Mouse (Mus musculus) frontal cortex, postnatal 10 days (tissue): Measurements from ENCODE around the gene Tspan11.
A peak's percentile ranks its signal among the peaks of the same experiment; 100 is the strongest.

Source experiments
- DNase-seq, 2 experiments: peaks; one replicate each; pipeline ENCODE4 v3.0.0; 2022; ENCODE audit warnings: low spot score in 2 of 2, mixed read lengths in 1 of 2

Tspan11 gene

DNA sequence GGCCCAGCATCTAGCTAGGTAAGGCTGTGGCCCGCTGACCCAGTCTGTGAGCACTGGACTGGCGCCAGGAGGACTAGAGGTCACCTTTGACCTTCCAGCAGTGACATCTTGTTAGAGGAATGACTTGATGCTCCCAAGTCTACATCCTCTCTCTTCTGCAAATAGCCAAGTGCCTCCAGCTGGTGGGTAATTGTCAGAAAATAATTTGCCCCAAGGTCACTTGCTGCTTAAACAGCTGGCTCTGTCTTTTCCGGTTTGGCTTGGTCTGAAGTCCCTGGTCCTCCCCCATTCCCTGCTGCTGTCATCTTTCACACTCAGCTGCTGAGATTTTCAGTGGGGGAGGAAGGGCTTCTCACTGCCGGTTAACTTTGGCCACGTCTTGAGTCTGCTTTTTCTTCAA lies 45.3 kb downstream of the Tspan11 start:
- no peak for DNase-seq

DNA sequence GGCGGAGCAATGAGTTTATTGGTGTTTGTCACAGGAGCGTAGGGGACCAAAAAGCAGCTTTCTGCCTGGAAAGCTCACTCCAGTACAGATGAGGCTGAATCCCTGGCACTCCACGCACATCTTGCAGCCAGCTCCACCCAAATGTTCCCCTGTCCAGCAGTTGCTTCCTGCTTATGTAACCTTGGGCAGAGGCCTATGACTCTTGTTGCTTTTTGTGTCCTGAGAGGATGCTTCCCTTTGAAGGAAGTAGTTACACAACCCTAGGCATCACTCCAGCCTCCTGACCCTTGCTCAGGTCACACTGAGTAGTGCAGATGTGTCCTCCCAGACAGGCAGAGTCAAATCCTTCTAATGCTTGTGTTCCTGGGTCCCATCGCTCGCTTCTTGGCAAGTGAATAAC lies 46.5 kb downstream of the Tspan11 start:
- DNase-seq = no peak

DNA sequence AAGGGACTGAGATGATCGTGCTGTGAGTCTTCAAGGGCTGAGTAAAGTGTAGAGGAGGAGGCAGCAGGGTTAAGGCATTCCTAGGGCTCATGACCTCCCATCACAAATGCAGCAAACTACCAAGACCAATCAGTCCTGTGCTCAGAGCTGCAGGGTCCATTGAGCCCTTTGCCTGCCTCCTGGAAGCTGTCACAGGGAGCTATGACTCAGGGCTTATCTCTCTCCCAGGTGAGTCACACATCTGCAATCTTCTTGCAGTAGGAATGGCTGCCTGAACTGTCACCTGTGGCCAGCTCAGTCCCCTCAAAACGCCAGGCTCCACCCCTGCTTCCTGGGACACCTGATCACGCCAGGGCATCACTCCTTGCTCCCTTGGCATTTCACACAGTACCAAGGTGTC lies 47.7 kb downstream of the Tspan11 start:
- no peak for DNase-seq

DNA sequence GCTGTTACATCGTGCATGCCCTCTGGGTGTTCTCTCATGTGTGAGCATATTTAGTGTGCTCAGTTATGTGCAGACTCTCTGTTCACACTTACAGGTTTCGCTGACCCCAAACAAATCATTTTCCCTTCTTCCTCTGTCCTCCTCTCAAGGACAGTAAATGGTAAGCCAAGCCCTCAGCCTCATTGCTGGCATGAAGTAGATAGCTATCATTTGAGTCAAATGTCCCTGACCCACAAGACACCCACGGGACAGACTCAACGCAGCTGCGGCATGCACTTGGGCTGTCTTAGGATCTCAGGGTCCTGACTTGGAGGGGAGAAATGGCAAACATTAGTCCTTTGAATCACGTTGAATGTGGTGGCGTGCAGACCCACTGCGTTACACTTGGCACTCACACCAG lies 55.0 kb downstream of the Tspan11 start:
- DNase-seq = no peak

DNA sequence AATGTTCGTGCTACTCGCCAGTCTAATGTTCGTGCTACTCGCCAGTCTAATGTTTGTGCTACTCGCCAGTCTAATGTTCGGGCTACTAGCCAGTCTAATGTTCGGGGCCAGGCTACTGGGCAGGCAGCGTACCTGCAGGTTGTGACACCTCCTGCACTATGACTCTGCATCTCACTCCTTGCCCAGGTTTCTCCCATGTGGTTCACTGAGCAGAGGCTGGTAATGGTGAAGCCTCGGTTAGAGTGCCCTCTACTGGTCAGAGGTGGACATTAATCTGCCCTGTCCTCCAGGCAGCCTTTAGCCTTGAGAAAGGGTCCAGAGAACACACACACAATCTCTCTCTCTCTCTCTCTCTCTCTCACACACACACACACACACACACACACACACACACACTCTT lies 58.3 kb downstream of the Tspan11 start:
- peak; percentile 54 to 75 for DNase-seq

DNA sequence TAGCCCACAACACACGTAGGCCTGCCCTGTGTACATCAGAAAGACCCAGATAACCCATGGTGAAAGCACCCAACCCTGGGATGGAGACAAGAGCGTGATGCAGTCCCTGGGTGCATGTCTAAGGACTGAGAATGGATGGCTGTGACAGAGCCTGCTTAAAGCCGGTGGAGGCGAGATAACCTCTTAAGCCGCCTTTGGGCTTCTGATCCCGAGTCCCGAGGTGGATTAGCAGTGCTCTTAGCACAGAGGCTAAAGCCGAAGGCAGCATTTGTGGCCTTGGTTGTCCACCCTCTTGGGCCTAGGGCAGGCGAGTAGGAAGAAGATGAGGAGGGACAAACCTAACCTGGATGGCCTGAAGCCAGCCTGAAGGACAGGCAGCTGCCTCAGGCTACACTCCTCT lies 61.3 kb downstream of the Tspan11 start:
- DNase-seq = no peak

DNA sequence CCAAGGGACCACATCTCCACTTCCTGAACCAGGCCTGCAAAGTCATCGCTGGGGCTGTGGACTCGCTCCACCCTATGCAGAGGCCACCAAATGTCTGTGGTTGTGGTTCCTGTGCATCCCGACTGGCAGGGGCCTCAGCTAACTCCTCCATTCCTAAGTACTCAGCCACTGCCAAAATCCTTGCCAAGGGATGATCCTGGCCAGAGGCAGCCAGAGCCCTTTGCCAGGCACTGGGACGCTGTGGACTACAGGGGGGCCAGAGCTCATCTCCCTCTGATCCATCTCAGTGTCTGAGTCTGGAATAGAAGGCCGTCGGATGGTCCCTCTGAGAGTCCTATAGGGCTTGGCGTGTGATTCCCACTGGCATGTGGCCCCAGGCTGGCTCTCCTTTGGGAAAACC lies 62.5 kb downstream of the Tspan11 start:
- no peak for DNase-seq

DNA sequence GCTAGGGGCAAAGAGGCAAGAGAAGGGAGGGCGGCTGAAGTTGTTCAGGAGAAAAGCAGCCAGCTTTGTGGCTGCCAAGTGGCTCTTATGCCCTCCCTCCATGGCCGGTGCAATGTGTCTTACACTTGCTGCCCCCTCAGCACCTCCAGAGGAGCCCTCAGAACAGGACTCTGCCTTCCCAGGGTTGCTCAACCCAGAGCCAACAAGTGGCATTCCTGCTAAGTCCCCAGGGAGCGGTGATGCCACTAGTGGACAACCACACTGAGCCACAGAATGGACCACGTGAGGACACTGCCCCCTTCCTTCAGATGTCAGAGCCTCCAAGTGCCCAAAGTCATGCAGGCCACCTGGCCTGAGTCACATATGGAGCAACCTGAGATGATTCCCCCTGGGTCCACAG lies 65.7 kb downstream of the Tspan11 start:
- no peak for DNase-seq

DNA sequence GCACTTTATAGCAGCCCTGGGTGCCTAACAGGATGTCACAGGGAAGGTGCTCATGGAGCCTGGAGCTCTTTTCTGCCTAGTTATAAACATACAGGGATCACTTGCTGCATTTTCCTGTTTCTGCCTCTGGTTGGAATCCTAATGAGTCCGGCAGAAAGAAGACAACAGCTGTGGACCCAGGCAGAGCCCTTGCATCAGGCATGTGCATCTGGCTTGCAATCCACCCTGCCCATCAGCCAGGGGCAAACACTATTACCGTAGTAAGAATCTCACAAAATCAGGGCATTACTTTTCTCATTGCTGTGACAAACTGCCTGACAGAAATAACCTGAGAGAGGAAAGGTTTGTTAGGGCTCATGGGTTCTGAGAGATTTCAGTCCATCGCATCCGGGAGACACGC lies 68.8 kb downstream of the Tspan11 start:
- DNase-seq = no peak

DNA sequence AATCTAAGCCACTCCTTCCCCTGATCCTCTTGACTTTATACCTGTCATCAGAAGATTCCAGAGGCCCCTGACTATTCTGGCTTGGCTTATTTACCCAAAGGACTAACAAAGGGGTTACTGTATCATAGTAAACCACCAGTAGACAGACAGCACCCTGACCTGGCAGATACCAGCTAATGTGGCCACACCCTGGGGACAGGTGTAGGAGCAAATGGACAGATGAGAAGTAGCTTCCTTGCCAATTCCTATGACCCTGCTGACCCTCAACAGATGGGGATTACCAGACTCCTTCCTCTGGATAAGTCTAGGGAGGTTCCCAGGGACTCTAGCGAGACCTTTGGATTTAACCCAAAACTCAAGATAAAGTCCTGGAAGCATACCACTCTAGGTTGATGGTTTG lies 72.8 kb downstream of the Tspan11 start:
- no peak for DNase-seq

DNA sequence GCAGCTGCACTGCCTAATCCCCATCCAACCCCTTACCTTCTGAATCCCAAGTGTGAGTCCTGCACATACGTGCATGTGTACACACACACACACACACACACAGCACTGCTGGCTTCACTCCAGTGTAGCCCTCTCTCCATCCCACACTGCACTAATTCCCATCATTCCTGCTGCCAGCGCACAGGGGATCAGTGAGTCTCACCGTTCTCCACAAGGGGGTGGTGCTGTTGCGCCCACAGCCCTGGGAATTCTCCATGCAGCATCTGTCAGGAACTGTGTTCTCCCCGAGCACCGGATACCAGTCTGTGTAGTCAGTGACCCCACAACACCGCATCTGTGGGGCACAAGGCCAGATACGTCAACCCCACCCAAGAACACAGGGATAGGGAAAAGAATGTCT lies 78.1 kb downstream of the Tspan11 start:
- peak; percentile 57 to 60 for DNase-seq

DNA sequence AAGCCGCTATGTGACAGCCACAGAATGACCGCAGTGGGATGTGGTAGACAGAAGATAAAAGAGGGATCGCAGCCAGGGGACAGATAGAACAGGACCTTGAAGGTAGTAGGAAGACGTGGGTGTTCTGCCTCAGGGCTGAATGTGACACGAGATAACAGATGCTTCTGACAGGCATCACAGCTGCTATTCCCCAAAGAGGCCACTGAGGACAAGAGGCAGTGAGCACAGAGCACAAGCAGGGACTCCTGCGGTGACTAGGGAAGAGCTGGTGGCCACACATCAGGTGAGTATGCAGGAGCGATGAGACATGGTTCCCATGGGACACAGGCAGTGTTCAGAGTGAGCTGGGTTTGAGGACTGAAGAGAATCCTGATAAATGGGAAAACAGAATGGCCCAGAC lies 82.3 kb downstream of the Tspan11 start:
- no peak for DNase-seq

DNA sequence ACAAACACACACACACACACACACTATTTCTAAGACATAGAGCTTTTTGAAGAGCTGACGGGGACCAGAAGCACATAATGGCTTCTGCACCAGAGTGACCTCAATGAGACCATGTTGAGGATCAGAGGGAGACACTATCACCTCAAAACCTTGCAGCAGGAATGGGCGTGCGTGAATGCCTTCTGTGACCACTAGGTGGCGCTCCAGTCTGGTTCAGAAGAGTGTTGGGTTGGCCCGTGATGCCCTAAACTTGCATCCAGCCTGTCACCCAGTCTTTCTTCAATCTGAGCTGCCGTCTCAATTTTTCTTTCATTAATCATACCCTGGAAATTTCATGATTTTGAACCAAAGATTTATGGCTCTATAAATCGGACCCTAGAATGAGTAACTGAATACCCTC lies 82.7 kb downstream of the Tspan11 start:
- DNase-seq = peak; percentile 56 to 79

DNA sequence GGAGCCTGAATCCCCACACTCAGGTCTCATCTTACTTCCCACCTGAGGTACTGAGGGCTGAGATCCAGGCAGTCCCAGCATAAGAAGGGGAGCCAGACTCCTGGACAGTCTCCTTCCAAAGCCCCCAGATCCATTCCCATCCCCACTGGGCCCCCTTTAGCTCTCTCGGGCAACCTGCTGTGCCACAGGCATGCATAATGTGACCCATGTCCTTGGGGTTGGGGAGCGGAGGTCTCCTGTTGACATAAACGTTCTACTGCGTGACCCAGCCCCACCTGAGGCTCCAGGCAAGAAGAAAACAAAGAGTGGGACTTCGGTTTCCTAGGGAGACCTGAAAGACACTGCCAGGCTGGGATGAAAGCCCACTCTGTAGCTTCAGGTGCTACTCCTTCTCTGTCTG lies 83.5 kb downstream of the Tspan11 start:
- no peak for DNase-seq

DNA sequence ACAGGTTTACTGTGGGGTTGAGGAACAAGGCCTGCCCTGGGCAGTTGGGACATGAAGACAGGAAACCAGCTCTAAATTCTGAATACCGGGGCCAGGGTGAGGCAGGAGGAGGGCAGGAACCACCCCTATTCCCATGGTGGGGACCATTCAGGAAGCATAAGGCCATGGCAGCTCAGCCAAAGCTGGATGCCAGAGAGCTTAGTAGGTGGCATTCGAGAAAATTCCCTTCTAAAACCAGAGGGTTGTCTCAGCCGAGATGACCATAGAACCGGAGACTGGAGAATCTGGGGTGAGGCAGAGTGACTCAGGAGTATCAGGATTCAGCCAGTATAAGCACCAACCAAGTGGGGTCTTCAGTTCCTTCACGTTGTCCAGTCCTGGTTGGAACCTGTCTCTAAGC lies 84.5 kb downstream of the Tspan11 start:
- DNase-seq = no peak

DNA sequence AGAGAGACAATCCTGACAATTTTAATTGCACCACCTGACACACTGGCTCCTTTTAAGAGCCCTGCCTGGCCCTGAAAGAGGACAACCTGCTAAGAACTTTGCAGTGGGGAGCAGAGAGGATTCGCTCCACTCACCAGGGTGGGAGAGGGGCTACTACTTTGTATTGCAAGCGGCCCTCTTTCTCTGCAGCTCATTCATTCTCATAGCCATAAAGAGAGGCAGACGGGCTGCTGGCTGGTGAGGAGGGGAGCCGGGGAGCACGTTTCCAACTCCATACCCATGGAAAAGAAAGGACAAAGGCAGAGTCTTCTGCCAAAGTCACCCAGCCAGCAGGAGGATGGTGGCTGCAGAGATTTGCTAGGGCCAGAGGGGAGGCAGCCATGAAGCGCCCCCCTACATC lies 86.2 kb downstream of the Tspan11 start:
- no peak for DNase-seq

DNA sequence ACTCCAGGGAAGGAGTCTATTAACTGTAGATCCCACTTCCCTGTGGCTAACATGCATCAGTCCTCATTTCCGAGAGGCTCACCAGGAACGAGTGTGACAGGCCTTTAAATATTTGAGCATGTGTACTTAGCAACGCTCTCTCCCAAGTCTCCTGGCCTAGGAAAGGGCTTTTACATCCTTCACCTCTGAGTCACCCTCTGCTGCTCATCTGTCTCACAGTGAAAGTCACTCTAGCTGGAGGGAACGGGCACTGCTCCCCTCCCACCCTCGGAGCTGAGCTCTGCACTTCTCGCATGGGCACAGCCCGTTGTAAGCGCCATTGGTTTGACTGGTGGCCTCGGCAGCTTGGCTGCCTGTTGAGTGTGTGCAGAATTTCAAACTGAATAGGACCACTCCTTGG lies 86.6 kb downstream of the Tspan11 start:
- no peak for DNase-seq

DNA sequence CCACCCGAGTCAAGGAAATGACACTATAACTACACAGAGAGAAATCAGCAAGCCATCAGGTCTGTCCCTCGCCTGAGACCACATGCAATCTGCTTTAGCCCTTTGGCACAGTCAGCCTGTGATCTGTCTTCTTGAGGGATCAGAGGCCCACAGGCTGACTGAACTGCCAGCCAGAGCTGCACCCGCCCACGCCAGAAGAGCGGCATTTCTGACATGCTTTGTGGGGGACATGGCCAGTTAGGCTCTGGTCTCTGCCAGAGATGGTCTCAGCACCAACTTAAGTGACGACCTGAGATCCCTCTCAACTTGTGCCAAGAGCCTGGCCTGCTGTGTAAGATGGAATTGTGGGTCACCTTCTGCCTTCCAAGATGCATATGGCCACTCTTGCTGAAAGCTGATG lies 89.3 kb downstream of the Tspan11 start:
- no peak for DNase-seq

DNA sequence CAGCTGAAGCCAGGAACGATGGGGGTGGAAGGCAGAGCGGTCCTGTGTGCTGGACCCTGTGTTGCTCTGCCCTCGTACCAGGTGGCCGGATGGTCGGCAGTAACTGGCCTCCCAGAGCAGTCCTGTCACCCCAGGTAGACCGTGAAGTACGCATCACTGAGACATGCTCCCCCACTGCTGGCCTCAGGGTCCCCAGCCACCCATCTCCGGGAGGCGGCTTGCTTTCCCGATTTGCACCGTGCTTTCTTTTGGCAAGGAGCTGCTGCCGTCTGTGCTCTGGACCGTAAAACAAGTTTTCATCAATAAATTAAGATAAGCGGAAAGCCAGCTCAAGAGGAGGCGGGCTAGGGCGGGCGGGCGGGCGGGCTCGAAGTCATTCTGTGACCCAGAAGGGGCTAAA lies 91.6 kb downstream of the Tspan11 start:
- DNase-seq = no peak

DNA sequence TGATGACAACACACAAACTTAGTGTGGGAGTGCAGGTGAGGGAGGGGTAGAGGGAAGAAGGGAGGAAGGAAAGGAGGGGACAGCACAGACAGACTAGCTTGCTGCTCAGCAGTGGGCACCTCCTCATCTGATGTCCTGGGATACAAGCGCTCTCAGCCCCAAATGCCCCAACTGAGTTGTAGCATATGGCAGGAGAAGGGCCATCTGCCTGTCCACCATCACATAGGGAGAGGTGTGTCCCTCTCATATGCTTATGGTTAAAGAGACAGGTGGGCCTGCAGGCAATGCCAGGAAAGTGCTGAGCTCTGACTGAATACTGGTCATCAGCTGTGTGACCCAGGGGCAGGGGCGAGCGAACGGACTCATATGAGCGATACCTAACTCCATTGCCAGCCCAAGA lies 92.4 kb downstream of the Tspan11 start:
- no peak for DNase-seq

DNA sequence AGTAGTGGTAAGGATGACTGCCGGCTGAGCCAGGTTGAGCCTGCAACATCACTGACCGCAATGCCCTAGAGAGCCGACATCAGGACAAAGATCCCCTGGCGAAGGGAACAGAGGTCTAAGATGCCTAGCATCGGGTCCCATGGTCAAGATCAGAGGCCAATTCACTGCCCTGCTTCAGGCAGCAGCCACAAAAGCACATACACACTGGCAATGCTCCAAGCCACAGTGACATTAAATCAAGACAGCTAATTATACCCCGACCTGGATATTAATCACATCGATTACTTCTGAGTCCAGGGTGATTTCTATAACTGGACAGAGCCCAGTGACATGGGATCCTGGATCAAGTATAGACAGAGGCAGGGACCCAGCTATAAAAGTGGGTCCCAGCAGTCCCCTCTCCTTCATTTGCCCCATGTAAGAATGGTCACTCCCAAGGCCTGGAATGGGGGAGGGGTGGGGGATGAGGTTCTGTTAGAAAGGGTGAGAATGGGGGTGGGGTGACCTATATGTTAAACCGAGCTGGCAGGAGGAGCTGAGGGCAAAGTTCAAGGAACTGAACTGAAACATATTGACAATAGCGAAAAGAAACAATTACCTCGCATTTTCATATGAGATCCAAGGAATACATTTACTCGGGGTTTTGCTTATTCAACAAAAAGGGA lies 93.1 kb downstream of the Tspan11 start:
- DNase-seq = no peak

DNA sequence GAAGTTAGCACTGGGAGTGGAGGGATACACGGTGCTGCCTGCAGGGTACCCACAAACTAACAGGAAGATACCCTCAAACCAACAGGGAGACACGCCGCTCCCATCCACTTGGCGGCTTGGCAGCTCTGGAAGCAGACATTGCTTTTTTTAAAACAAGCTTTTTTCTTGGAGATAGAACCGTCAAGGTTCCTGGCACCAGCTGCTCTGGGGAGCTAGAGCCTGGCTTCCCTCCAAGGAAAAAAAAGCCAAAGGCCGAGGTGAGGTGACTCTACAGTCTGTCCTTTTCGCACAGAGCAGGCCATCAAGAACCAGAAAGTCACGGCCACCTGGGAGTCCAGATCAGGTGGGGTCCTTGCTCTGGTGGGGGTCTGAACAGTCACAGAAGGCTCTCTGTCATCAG lies 93.8 kb downstream of the Tspan11 start:
- DNase-seq = no peak

DNA sequence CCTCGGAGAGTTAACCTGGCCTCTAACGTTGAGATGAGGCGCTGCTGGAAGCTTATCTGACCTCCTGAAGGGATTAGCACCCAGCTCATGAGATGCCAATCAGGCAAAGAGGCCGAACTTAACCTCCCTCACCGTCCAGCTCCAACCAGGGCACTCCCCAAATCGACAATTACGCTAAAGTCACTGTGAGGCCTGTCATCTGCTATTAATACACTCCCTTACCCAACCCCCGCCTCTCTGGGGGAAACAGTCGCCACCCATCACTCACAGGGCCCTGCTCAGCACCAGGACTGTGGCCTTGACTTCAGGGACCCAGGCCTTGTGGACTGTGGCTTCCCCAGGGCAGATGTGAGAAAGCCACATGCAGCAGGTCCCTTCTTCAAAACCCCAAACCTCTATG lies 99.0 kb downstream of the Tspan11 start:
- DNase-seq = no peak

DNA sequence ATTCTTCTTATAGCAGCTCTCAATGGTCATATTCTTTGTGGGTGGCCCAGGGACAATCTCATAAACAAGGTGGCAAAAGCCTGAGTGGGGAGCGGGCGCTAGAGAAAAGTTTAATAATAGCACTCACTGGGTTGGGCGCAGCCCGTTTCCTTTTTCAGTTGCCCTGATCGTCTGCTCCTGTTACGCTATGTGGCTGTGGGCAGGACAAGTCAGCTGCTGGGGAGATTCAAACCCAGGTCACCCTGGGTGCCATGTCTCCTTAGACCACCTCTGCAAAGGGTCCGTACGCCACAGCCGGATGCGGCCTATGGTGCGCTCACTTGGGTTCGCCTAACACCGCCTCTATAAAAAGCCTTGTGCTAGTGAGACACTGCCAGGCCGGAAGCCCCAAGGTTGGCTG lies 100.0 kb downstream of the Tspan11 start:
- DNase-seq = no peak
